8 mouse cellular contexts compared by ENCODE assay signal in the genomic region with DNA sequence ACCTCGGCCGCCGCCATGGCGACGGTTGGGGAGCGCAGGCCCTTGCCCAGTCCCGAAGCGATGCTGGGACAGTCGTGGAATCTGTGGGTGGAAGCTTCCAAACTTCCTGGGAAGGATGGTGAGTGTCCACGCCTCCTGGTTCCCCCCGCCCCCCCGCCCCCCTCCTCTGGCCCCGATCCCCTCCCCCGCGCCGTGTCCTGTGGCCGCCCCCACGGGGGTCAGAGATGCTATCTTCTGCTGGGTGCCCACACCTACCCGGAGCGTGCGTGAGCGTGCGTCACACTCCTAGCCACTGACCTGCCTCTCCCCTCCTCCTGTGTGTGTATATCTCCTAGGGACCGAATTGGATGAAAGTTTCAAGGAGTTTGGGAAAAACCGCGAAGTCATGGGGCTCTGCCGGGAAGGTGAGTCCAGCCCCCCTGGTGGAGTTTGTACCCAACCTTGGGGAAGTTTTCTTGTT. TPM values are rescaled to one million over a fixed set of nuclear protein-coding genes. Genes with fewer than 3 reads are reported as not detected.
DNase-seq lines count a peak whose midpoint lies in the region; ATAC-seq and TF ChIP-seq lines count a peak whose summit lies in the region.

No protein-coding gene starts in this region.

- DNase-seq in cerebellum, postnatal 4 days (ENCODE audit: low spot score in 2 of 2): no peak
- no peak for DNase-seq in thymus, adult 2 months
- no peak for DNase-seq in thymus, postnatal 4 days
- DNase-seq in forebrain, embryonic 10.5 days (ENCODE audit: extremely low spot score, low spot score): no peak
- DNase-seq in kidney, postnatal 10 days: peak; percentile 65
- no peak for DNase-seq in midbrain, embryonic 10.5 days (ENCODE audit: low spot score)

- no peaks in the 10 kb centered on the region for H3K36me3 ChIP-seq in thymus, adult 2 months (ENCODE audit: control insufficient read depth, insufficient read depth, low read length)
- peaks cover 16% of the 10 kb centered on the region for H3K36me3 ChIP-seq in forebrain, embryonic 10.5 days (replicated peaks)
- H3K36me3 ChIP-seq in midbrain, embryonic 10.5 days: peaks cover 5% of the 10 kb centered on the region; the same call in 1 of the 2 replicates
- no peaks in the 10 kb centered on the region for H3K36me3 ChIP-seq in testis, adult 2 months (ENCODE audit: control insufficient read depth, insufficient read depth, low read length)

- no peak overlapping the region; the same call in 1 of the 2 replicates for H3K27ac ChIP-seq in thymus, adult 2 months (ENCODE audit: control insufficient read depth, insufficient read depth, low read length)
- peak overlapping the region; percentile 98 for H3K27ac ChIP-seq in forebrain, embryonic 10.5 days
- peak overlapping the region; percentile 98 for H3K27ac ChIP-seq in midbrain, embryonic 10.5 days (replicated peaks)
- peak overlapping the region; percentile 88 for H3K27ac ChIP-seq in testis, adult 2 months (ENCODE audit: control insufficient read depth, insufficient read depth, low read depth, low read length)

- no peaks in the 10 kb centered on the region for H3K27me3 ChIP-seq in thymus, adult 2 months (ENCODE audit: control insufficient read depth, insufficient read depth, low read length)
- H3K27me3 ChIP-seq in forebrain, embryonic 10.5 days (ENCODE audit: poor library complexity, severe bottlenecking): no peaks in the 10 kb centered on the region
- no peaks in the 10 kb centered on the region for H3K27me3 ChIP-seq in midbrain, embryonic 10.5 days (ENCODE audit: low read depth, poor library complexity, severe bottlenecking)
- H3K27me3 ChIP-seq in testis, adult 2 months (ENCODE audit: control insufficient read depth, insufficient read depth, low read length): no peaks in the 10 kb centered on the region

- TF ChIP-seq POLR2A in thymus, adult 2 months (IDR thresholded peaks at IDR 0.05; ENCODE audit: control insufficient read depth, extremely low read depth, insufficient read depth, low read length, poor library complexity): no peak; the same call in 1 of the 2 replicates
- no peak for TF ChIP-seq POLR2A in testis, adult 2 months (IDR thresholded peaks at IDR 0.05; ENCODE audit: control insufficient read depth, low read depth, low read length)

- 0 out of 2 replicates have a peak, but pooled peaks have one; percentile 47 for TF ChIP-seq CTCF in thymus, adult 2 months (IDR thresholded peaks at IDR 0.05; ENCODE audit: borderline replicate concordance, control insufficient read depth, extremely low read depth, insufficient read depth, low read length, poor library complexity)
- TF ChIP-seq CTCF in testis, adult 2 months (IDR thresholded peaks at IDR 0.05; ENCODE audit: control insufficient read depth, insufficient read depth, insufficient replicate concordance, low read depth, low read length): no peak

- H3K4me1 ChIP-seq in thymus, adult 2 months (replicated peaks; ENCODE audit: control insufficient read depth, insufficient read depth, low read length): peaks cover 6% of the 10 kb centered on the region
- peaks cover 32% of the 10 kb centered on the region for H3K4me1 ChIP-seq in forebrain, embryonic 10.5 days
- H3K4me1 ChIP-seq in midbrain, embryonic 10.5 days: peaks cover 18% of the 10 kb centered on the region
- H3K4me1 ChIP-seq in testis, adult 2 months (ENCODE audit: control insufficient read depth, insufficient read depth, low read length): peaks cover 6% of the 10 kb centered on the region

- under 1% methylated on average over 26 of the region's 27 CpGs for WGBS in thymus, adult 2 months
- under 1% methylated on average over 20 of the region's 27 CpGs for WGBS in forebrain, embryonic 10.5 days
- WGBS in midbrain, embryonic 10.5 days: 0% methylated on average over 19 of the region's 27 CpGs

- ATAC-seq in cerebellum, adult (ENCODE audit: insufficient number of reproducible peaks, low FRiP score, low TSS enrichment): peak; percentile 63

- no peaks in the 10 kb centered on the region for H3K9me3 ChIP-seq in forebrain, embryonic 10.5 days
- H3K9me3 ChIP-seq in midbrain, embryonic 10.5 days (replicated peaks): no peaks in the 10 kb centered on the region

- peak overlapping the region; percentile 96 for H3K4me3 ChIP-seq in thymus, adult 2 months (ENCODE audit: control insufficient read depth, insufficient read depth, low read length)
- H3K4me3 ChIP-seq in forebrain, embryonic 10.5 days: peak overlapping the region; percentile 74
- peak overlapping the region; percentile 85 for H3K4me3 ChIP-seq in midbrain, embryonic 10.5 days
- H3K4me3 ChIP-seq in testis, adult 2 months (ENCODE audit: control insufficient read depth, low read depth, low read length): peak overlapping the region; percentile 95

RNA-seq across cellular contexts. Expression of a gene that starts 51.6 kb away (rescaled TPM):
- polyA plus RNA-seq in thymus, adult 2 months (2012; rRNA removed): 25.0 and 33.4 TPM in 2 replicates
- 235 and 250 TPM in 2 replicates for polyA plus RNA-seq in forebrain, embryonic 10.5 days (2016; fragmentation: Nextera tagmentation; extraction: Ambion mirVana)
- 231 and 235 TPM in 2 replicates for polyA plus RNA-seq in midbrain, embryonic 10.5 days (2016; fragmentation: Nextera tagmentation; extraction: Ambion mirVana)
- polyA plus RNA-seq in testis, adult 2 months (2012; rRNA removed): 58.1 and 75.5 TPM in 2 replicates

RNA-seq across cellular contexts. Expression of a gene that starts 52.0 kb away (rescaled TPM):
- polyA plus RNA-seq in thymus, adult 2 months (2012; rRNA removed): 51.1 and 55.1 TPM in 2 replicates
- polyA plus RNA-seq in forebrain, embryonic 10.5 days (2016; fragmentation: Nextera tagmentation; extraction: Ambion mirVana): 4.5 and 4.7 TPM in 2 replicates
- 3.5 and 3.6 TPM in 2 replicates for polyA plus RNA-seq in midbrain, embryonic 10.5 days (2016; fragmentation: Nextera tagmentation; extraction: Ambion mirVana)
- polyA plus RNA-seq in testis, adult 2 months (2012; rRNA removed): 18.8 and 19.5 TPM in 2 replicates
